Mouse (Mus musculus) MEL (cell line): ENCODE data around the gene Lyz1. TPM values are rescaled to one million over a fixed set of nuclear protein-coding genes. Genes with fewer than 3 reads are reported as not detected.

Experiments
- DNase-seq: peaks from one replicate; pipeline ENCODE4 v3.0.0; 2011; ENCODE audit warnings: low read depth, low spot score
- H3K27ac ChIP-seq: 2 replicates; pipeline ENCODE4 v1.5.1; 2012; ENCODE audit warnings: low read depth, mild to moderate bottlenecking, control low read depth, low read length, moderate library complexity; ENCODE audit not compliant: control insufficient read depth
- H3K27me3 ChIP-seq, 2 experiments: fragments of 150-350 bp in 1 of 2; sonication (generic) in 1 of 2; 2 replicates each; pipeline ENCODE4 v1.6.1; 2012; ENCODE audit warnings: low read length in 2 of 2, mild to moderate bottlenecking in 2 of 2, improper control_type of control experiment in 1 of 2, moderate library complexity in 1 of 2; ENCODE audit not compliant: insufficient read depth in 2 of 2, control insufficient read depth in 1 of 2
- H3K36me3 ChIP-seq, 2 experiments: 2 replicates each; pipeline ENCODE4 v1.6.1; 2012 to 2014; ENCODE audit warnings: low read length in 2 of 2, improper control_type of control experiment in 1 of 2, inconsistent platforms in 1 of 2, mild to moderate bottlenecking in 1 of 2; ENCODE audit not compliant: insufficient read depth in 2 of 2, control insufficient read depth in 1 of 2
- H3K4me1 ChIP-seq, 2 experiments: fragments of 150-350 bp in 1 of 2; sonication (generic) in 1 of 2; 2 replicates each; pipeline ENCODE4 v1.6.1; 2012; ENCODE audit warnings: low read length in 2 of 2, improper control_type of control experiment in 1 of 2, mild to moderate bottlenecking in 1 of 2; ENCODE audit not compliant: insufficient read depth in 2 of 2, control insufficient read depth in 1 of 2
- H3K4me3 ChIP-seq, 2 experiments: fragments of 150-350 bp in 1 of 2; sonication (generic) in 1 of 2; 2 replicates each; pipeline ENCODE4 v1.5.1; 2012; ENCODE audit warnings: low read depth in 2 of 2, low read length in 2 of 2, mild to moderate bottlenecking in 2 of 2, moderate library complexity in 2 of 2, control low read depth in 1 of 2, improper control_type of control experiment in 1 of 2; ENCODE audit not compliant: control insufficient read depth in 1 of 2, insufficient read depth in 1 of 2
- H3K79me2 ChIP-seq: 2 replicates; pipeline ENCODE4 v1.6.1; 2012; ENCODE audit warnings: mild to moderate bottlenecking, low read length, moderate library complexity; ENCODE audit not compliant: control insufficient read depth, poor library complexity, insufficient read depth
- H3K9ac ChIP-seq: 2 replicates; pipeline ENCODE4 v1.6.1; 2012; ENCODE audit warnings: low read depth, mild to moderate bottlenecking, control low read depth, low read length, moderate library complexity; ENCODE audit not compliant: control insufficient read depth, poor library complexity, severe bottlenecking
- H3K9me3 ChIP-seq: fragments of 150-350 bp; sonication (generic); replicated peaks from 2 replicates; pipeline ENCODE4 v1.6.1; 2012; ENCODE audit warnings: mild to moderate bottlenecking, low read length, improper control_type of control experiment, moderate library complexity; ENCODE audit not compliant: insufficient read depth
- E2F4 ChIP-seq: IDR thresholded peaks from 2 replicates; pipeline ENCODE4 v1.6.1; 2011; ENCODE audit warnings: low read depth, low read length, improper control_type of control experiment, borderline replicate concordance
- EP300 ChIP-seq, 2 experiments: IDR thresholded peaks; 2 replicates each; pipeline ENCODE4 v1.6.1; 2011; ENCODE audit warnings: improper control_type of control experiment in 2 of 2, low read length in 2 of 2, low read depth in 1 of 2, mild to moderate bottlenecking in 1 of 2
- GABPA ChIP-seq: IDR thresholded peaks from 2 replicates; pipeline ENCODE4 v1.6.1; 2012; ENCODE audit warnings: low read depth, mild to moderate bottlenecking, inconsistent platforms, low read length, improper control_type of control experiment, moderate library complexity
- HCFC1 ChIP-seq: IDR thresholded peaks from 2 replicates; pipeline ENCODE4 v1.6.1; 2012; ENCODE audit warnings: low read depth, mild to moderate bottlenecking, inconsistent platforms, low read length, improper control_type of control experiment, moderate library complexity
- MAX ChIP-seq: IDR thresholded peaks from 2 replicates; pipeline ENCODE4 v1.6.1; 2011; ENCODE audit warnings: low read length, improper control_type of control experiment
- MXI1 ChIP-seq: IDR thresholded peaks from 2 replicates; pipeline ENCODE4 v1.6.1; 2011; ENCODE audit warnings: mild to moderate bottlenecking, low read depth, low read length, improper control_type of control experiment
- MYB ChIP-seq: IDR thresholded peaks from 2 replicates; pipeline ENCODE4 v1.6.1; 2011; ENCODE audit warnings: mild to moderate bottlenecking, low read depth, low read length, improper control_type of control experiment
- MYC ChIP-seq: IDR thresholded peaks from 2 replicates; pipeline ENCODE4 v1.6.1; 2011; ENCODE audit warnings: low read depth, mild to moderate bottlenecking, low read length, improper control_type of control experiment, moderate library complexity
- NELFE ChIP-seq: IDR thresholded peaks from 2 replicates; pipeline ENCODE4 v1.6.1; 2011; ENCODE audit warnings: low read depth, low read length, improper control_type of control experiment
- NRF1 ChIP-seq: IDR thresholded peaks from 2 replicates; pipeline ENCODE4 v1.6.1; 2014; ENCODE audit warnings: low read depth, mild to moderate bottlenecking, inconsistent platforms, low read length, improper control_type of control experiment, moderate library complexity; ENCODE audit not compliant: poor library complexity, insufficient read depth, severe bottlenecking
- POLR2AphosphoS5 ChIP-seq: IDR thresholded peaks from 2 replicates; pipeline ENCODE4 v1.6.1; 2012; ENCODE audit warnings: low read depth, borderline replicate concordance, mild to moderate bottlenecking, inconsistent platforms, low read length, moderate library complexity, mixed read lengths
- RAD21 ChIP-seq: IDR thresholded peaks from 2 replicates; pipeline ENCODE4 v1.6.1; 2011; ENCODE audit warnings: mild to moderate bottlenecking, low read depth, low read length, improper control_type of control experiment
- RCOR1 ChIP-seq: IDR thresholded peaks from 2 replicates; pipeline ENCODE4 v1.6.1; 2012; ENCODE audit warnings: low read depth, mild to moderate bottlenecking, inconsistent platforms, low read length, improper control_type of control experiment
- TAL1 ChIP-seq: IDR thresholded peaks from 2 replicates; pipeline ENCODE4 v1.6.1; 2012; ENCODE audit warnings: mild to moderate bottlenecking, inconsistent platforms, low read length, moderate library complexity, mixed read lengths
- TCF12 ChIP-seq: IDR thresholded peaks from 2 replicates; pipeline ENCODE4 v1.6.1; 2014; ENCODE audit warnings: low read depth, mild to moderate bottlenecking, inconsistent platforms, low read length, improper control_type of control experiment, moderate library complexity
- USF2 ChIP-seq, 2 experiments: IDR thresholded peaks; 2 replicates each; pipeline ENCODE4 v1.6.1; 2011 to 2012; ENCODE audit warnings: improper control_type of control experiment in 2 of 2, low read length in 2 of 2, borderline replicate concordance in 1 of 2, inconsistent platforms in 1 of 2, low read depth in 1 of 2, mild to moderate bottlenecking in 1 of 2; ENCODE audit not compliant: insufficient read depth in 1 of 2
- ZNF384 ChIP-seq: IDR thresholded peaks from 2 replicates; pipeline ENCODE4 v1.6.1; 2012; ENCODE audit warnings: low read depth, mild to moderate bottlenecking, inconsistent platforms, low read length, improper control_type of control experiment
- polyA plus RNA-seq, 2 experiments: library from polyadenylated mRNA; stranded (reverse) in 1 of 2; unstranded in 1 of 2; fragments of >175 nt in 1 of 2; fragments of >200 nt in 1 of 2; gene quantifications; 2 replicates each; pipeline versions ENCODE4 v1.2.1 to v1.2.4; 2012; ENCODE audit warnings: low replicate concordance in 2 of 2, low read depth in 1 of 2; ENCODE audit not compliant: insufficient read length in 2 of 2, insufficient read depth in 1 of 2, missing spikeins in 1 of 2
- total RNA-seq: library from RNA; depleted of rRNA; stranded (reverse); fragments of 300-350 nt; gene quantifications from 2 replicates; pipeline ENCODE4 v1.2.3, GENCODE M21; 2012

Lyz1 gene
- total and polyA plus RNA-seq, 3 experiments: not detected

GRCm38 (mm10) chr10:117312168-117312567 is 19.5 kb upstream of the Lyz1 start:
- H3K27ac ChIP-seq: no peak overlapping the region

GRCm38 (mm10) chr10:117304371-117304770 is 11.7 kb upstream of the Lyz1 start:
- Histone ChIP-seq H3K9me3 (no peaks in the 10 kb centered on the region), H3K36me3 (peaks cover 0 to 19% of the 10 kb centered on the region in 2 experiments; a peak in 2 of 4 replicates), H3K4me3 (no peak overlapping the region), H3K9ac (no peak overlapping the region), H3K4me1 (peaks cover 14 to 15% of the 10 kb centered on the region in 2 experiments; a peak in 3 of 4 replicates), H3K27me3 (peaks cover 0 to 1% of the 10 kb centered on the region in 2 experiments; a peak in 2 of 4 replicates), H3K79me2 (no peaks in the 10 kb centered on the region), H3K27ac (no peak overlapping the region)
- TF ChIP-seq MYB: no peak
- TF ChIP-seq E2F4: no peak
- no peak for TF ChIP-seq NELFE
- no peak for DNase-seq

More at GRCm38 (mm10) chr10:117312168-117312567, 19.5 kb upstream of the Lyz1 start:
- Histone ChIP-seq H3K36me3 (no peaks in the 10 kb centered on the region), H3K9me3 (no peaks in the 10 kb centered on the region), H3K4me3 (no peak overlapping the region), H3K9ac (no peak overlapping the region), H3K4me1 (no peaks in the 10 kb centered on the region), H3K79me2 (no peaks in the 10 kb centered on the region), H3K27me3 (no peaks in the 10 kb centered on the region; a peak in 2 of 4 replicates)
- TF ChIP-seq MXI1: no peak
- no peak for TF ChIP-seq TAL1
- no peak for TF ChIP-seq HCFC1
- TF ChIP-seq GABPA: no peak
- TF ChIP-seq EP300 (IDR thresholded peaks at IDR 0.05; ENCODE audit: low read depth in 1 of 2, low read length in 2 of 2): no peak
- TF ChIP-seq RAD21: no peak
- TF ChIP-seq ZNF384: no peak
- TF ChIP-seq POLR2AphosphoS5: no peak
- TF ChIP-seq RCOR1: no peak
- no peak for TF ChIP-seq MYC
- no peak for TF ChIP-seq NRF1
- TF ChIP-seq USF2 (IDR thresholded peaks at IDR 0.05; ENCODE audit: borderline replicate concordance in 1 of 2, insufficient read depth in 1 of 2, low read depth in 1 of 2, low read length in 2 of 2): no peak
- no peak for TF ChIP-seq TCF12
- no peak for TF ChIP-seq MYB
- no peak for TF ChIP-seq MAX
- no peak for TF ChIP-seq NELFE
- no peak for DNase-seq
